Mouse (Mus musculus) brain, embryonic 14.5 days (tissue): ENCODE data around the gene Cab39.

Experiments used
- CTCF ChIP-seq: fragments of 200-500 bp; IDR thresholded peaks from 2 replicates; pipeline ENCODE4 v1.5.1; 2012; ENCODE audit warnings: inconsistent platforms, mild to moderate bottlenecking, moderate library complexity, borderline replicate concordance; ENCODE audit not compliant: insufficient read depth, insufficient read length; ENCODE audit errors: extremely low read depth
- POLR2A ChIP-seq: fragments of 200-500 bp; IDR thresholded peaks from 2 replicates; pipeline ENCODE4 v1.6.1; 2012; ENCODE audit warnings: mild to moderate bottlenecking, inconsistent platforms, borderline replicate concordance; ENCODE audit not compliant: poor library complexity, insufficient read depth, insufficient read length, severe bottlenecking; ENCODE audit errors: extremely low read depth

DNA sequence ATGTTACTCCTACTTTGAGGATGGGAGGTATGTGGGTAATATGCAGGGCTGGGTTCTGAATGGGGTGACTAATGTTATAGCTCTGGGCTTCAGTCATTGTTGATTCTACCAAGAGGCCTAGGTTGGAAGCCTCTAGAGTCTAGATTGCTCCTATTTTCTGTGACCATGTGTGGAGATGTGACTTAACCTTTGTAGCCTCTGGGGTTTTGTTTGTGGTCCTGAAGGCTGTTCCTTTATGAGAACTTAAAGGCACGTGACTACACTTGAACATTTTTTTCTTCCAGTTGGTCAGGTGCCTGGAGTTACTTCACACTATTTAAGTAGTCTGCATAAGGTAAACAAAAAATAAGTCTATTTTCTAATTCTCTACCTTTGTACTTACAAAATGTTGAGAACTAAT is 6.5 kb downstream of the Cab39 start:
- no peak for TF ChIP-seq CTCF
- no peak for TF ChIP-seq POLR2A
